Mouse (Mus musculus): Measurements from ENCODE around the gene Dsn1.
A peak's percentile ranks its signal among the peaks of the same experiment; 100 is the strongest.

Gene Dsn1

GRCm38 (mm10) chr2:156967388-156967787 lies 39.6 kb downstream of the Dsn1 start:
- no peak for DNase-seq (ENCODE audit: low spot score)

- DNase-seq (ENCODE audit: low spot score): peak; percentile 66
These were observed 43.1 kb downstream of the Dsn1 start for GRCm38 (mm10) chr2:156963891-156964290.

- DNase-seq (ENCODE audit: low spot score): no peak
These were observed 48.3 kb downstream of the Dsn1 start for GRCm38 (mm10) chr2:156958496-156959252.

- DNase-seq (ENCODE audit: low spot score): no peak
These were observed 49.9 kb downstream of the Dsn1 start for GRCm38 (mm10) chr2:156957035-156957434.

DNA sequence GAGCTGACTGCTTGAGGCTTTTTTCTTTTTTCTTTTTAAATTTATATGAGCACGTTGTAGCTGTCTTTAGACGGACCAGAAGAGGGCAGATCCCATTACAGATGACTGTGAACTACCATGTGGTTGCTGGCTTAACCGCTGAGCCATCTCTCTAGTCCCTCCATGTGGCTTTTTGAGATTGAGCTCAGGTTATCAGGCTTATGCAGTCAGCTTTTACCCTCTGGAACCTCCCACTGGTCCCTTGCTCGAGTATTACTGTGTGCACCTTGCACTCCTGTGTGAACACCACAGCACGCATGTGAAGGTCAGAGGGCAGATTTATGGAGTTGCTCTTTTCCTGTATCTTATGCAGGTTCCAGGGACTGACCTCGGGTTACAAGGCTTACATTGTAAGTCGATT lies 50.6 kb downstream of the Dsn1 start:
- DNase-seq (ENCODE audit: low spot score): no peak

GRCm38 (mm10) chr2:156954463-156954862 lies 52.5 kb downstream of the Dsn1 start:
- no peak for DNase-seq (ENCODE audit: low spot score)

GRCm38 (mm10) chr2:156951301-156952094 lies 55.5 kb downstream of the Dsn1 start:
- DNase-seq (ENCODE audit: low spot score): no peak

DNA sequence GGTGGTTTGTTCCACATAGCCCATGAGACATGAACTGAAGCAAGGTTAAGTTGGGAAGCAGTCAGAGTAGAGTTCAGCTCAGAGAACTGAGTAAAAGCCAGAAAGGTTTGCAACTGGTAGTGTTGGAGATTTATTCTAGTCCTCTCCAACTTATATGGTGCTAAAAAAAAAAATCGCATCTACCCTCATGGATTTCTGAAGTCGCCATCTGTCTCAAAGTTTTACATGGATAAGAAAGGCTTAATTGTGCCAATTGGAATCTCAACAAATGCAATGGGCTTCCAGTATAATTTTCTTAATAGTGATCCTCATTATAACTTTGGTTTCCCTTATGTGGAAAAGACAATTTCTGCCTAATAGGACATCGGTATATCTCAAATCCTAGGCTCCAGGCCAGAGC lies 56.1 kb downstream of the Dsn1 start:
- DNase-seq (ENCODE audit: low spot score): no peak

All from ovary, postnatal 36 days (tissue).